Mouse (Mus musculus): ENCODE results near the gene Chst2. TPM values are rescaled to one million over a fixed set of nuclear protein-coding genes. Genes with fewer than 3 reads are reported as not detected.

The Chst2 gene
- polyA plus RNA-seq, 1 experiment from 2014 or later: 10.1 TPM

DNA sequence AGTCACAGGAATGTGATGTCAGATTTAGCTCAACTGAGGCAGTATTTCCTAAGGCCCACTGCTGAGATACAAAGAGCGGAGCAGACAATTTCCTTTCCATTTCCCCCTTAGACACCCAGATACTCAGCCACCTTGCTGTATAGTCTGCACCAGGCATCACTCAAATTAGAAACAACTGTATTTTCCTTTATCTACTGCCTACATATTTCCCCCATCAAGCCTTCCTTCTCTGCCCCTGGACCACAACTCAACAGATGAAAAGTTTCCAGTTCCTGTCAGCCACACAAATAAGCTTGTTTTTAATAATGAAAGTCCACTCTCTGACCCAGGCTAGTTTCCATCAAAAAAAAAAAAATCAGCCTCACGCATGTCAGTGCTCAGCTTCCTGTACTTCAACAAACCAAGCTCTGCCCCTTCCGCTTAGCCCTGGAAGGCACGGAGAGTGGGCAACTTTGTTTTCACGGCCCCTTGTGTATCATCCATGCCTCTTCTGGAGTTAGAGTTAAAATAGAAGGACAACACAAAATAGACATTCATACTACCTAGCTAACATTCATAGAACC, 52.6 kb downstream of the Chst2 start:
- no peaks in the 10 kb centered on the region for H3K4me1 ChIP-seq
- no peaks in the 10 kb centered on the region for H3K9me3 ChIP-seq
- WGBS: 80% methylated on average over 5 of the region's 5 CpGs
- no peaks in the 10 kb centered on the region for H3K27me3 ChIP-seq
- ATAC-seq (ENCODE audit: insufficient number of reproducible peaks, insufficient read depth, low FRiP score, low TSS enrichment): no peak
- H3K36me3 ChIP-seq: no peaks in the 10 kb centered on the region
- no peak overlapping the region for H3K27ac ChIP-seq
- no peak overlapping the region for H3K4me2 ChIP-seq (replicated peaks)
- no peak overlapping the region for H3K9ac ChIP-seq
- H3K4me3 ChIP-seq: no peak overlapping the region

GRCm38 (mm10) chr9:95351968-95352367, 54.6 kb downstream of the Chst2 start:
- H3K27ac ChIP-seq: no peak overlapping the region
- no peaks in the 10 kb centered on the region for H3K9me3 ChIP-seq
- H3K4me3 ChIP-seq: no peak overlapping the region
- H3K4me2 ChIP-seq (replicated peaks): no peak overlapping the region
- ATAC-seq (ENCODE audit: insufficient number of reproducible peaks, insufficient read depth, low FRiP score, low TSS enrichment): no peak
- WGBS: 76% methylated on average over 2 of the region's 2 CpGs
- no peaks in the 10 kb centered on the region for H3K27me3 ChIP-seq
- no peak overlapping the region for H3K9ac ChIP-seq
- H3K36me3 ChIP-seq: no peaks in the 10 kb centered on the region
- H3K4me1 ChIP-seq: no peaks in the 10 kb centered on the region

- Histone ChIP-seq H3K9me3 (no peaks in the 10 kb centered on the region), H3K27me3 (no peaks in the 10 kb centered on the region), H3K9ac (no peak overlapping the region), H3K27ac (no peak overlapping the region), H3K4me1 (no peaks in the 10 kb centered on the region), H3K36me3 (no peaks in the 10 kb centered on the region), H3K4me3 (no peak overlapping the region), H3K4me2 (replicated peaks) (no peak overlapping the region)
- 77% methylated on average over 4 of the region's 4 CpGs for WGBS
- ATAC-seq (ENCODE audit: insufficient number of reproducible peaks, insufficient read depth, low FRiP score, low TSS enrichment): no peak
Measured at GRCm38 (mm10) chr9:95350550-95350949, 56.0 kb downstream of the Chst2 start.

Other genes with a start within 250 kb of the Chst2 start
- 155 and 164 TPM in 2 replicates for gene U2surp, start 105.3 kb upstream of the Chst2 start, polyA plus RNA-seq (2016; fragmentation: Nextera tagmentation; extraction: Ambion mirVana)
- gene Paqr9, start 152.9 kb upstream of the Chst2 start, polyA plus RNA-seq (2016; fragmentation: Nextera tagmentation; extraction: Ambion mirVana): 0.45 and 0.62 TPM in 2 replicates
- 6.7 and 8.8 TPM in 2 replicates for gene Pcolce2, start 230.9 kb upstream of the Chst2 start, polyA plus RNA-seq (2016; fragmentation: Nextera tagmentation; extraction: Ambion mirVana)